Mouse (Mus musculus): ENCODE measurements at regions not wholly inside any gene's neighbourhood (a gene's known extent, or its start where the extent isn't known, plus 50 kb on each side); places are given as distances from the start of the nearest gene placed in this dataset.

DNA sequence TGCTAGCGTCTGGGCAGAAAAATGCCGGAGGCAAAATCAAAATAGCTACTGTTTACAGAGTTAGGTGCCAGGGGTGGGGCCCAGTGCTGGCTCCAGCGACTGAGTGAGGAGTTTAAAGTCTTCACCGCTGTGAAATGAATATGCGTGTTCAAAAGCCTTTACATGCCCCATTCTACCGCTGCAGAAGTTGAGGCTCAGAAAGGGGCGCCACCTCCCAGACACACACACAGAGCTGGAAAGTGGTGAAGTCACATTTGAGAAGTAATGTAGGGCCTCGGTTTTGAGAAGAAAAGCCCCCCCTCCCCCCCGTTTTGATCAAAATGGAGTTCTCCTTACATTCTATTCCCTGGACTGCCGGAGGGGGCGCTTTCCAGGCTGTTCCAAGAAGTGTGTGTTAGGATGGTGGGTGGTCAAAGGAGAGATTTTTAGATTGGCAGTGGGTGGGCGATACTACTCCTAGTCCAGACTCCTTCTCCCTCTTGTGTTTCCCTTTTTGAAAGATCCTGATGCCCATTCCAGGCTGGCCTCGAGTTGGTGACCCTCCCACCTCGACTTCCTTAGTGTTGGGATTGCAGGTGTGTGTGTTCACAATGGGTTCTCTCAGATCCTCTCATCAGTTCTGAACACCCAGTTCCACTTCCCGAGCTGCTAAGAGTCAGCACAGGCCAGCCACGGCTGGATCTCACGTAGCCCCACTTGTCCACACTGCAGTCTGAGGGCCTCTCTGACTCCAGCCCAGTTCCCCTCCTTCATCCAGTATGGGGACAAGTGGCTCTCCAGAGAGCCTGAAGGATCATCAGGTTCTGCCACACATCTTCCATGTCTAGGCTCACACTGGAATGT lies 69.3 kb upstream of the Nkd1 start:
- peak; percentile 36; the same call in 1 of the 2 replicates for ATAC-seq (ENCODE audit: borderline replicate concordance, extremely low read depth, low FRiP score, low TSS enrichment)
- peak overlapping the region; percentile 8; the same call in 1 of the 2 replicates for H3K27ac ChIP-seq

DNA sequence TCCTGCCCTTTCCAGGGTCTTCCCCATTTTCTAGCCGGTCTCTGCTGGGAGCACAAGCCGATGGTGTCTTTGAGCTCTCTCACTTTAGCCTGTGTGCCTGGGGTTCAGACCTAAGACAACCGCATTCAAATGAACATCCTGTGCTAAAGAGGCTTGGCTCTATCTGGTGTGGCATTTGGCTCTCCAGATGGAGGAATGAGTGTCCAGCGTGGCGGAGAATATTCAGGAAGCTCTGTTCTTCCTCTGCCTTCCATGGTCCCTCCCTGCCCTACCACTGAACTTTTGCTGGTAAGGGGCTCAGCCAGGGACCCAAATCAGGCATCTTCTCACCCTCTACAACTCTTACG lies 68.7 kb upstream of the Nkd1 start:
- peaks cover 37% of the 10 kb centered on the region for H3K4me1 ChIP-seq
- 0 out of 2 replicates have a peak, but pooled peaks cover 3% of the 10 kb centered on the region for H3K9me3 ChIP-seq
- WGBS = 64% methylated on average over 6 of the region's 6 CpGs
- H3K27me3 ChIP-seq = peaks cover 57% of the 10 kb centered on the region
- H3K4me3 ChIP-seq = no peak overlapping the region
- no peak; the same call in 1 of the 2 replicates for ATAC-seq (ENCODE audit: borderline replicate concordance, extremely low read depth, low FRiP score, low TSS enrichment)
- no peak overlapping the region for H3K4me2 ChIP-seq
- H3K9ac ChIP-seq = no peak overlapping the region
- no peaks in the 10 kb centered on the region for H3K36me3 ChIP-seq
- H3K27ac ChIP-seq = peak overlapping the region; percentile 8; the same call in 1 of the 2 replicates

More for the DNA sequence above, 69.3 kb upstream of the Nkd1 start:
- H3K9ac ChIP-seq = no peak overlapping the region
- no peak overlapping the region for H3K4me3 ChIP-seq
- H3K4me1 ChIP-seq = peaks cover 39% of the 10 kb centered on the region
- H3K27me3 ChIP-seq = peaks cover 57% of the 10 kb centered on the region
- 0 out of 2 replicates have a peak, but pooled peaks cover under 1% of the 10 kb centered on the region for H3K9me3 ChIP-seq
- peak overlapping the region; percentile 47 for H3K4me2 ChIP-seq
- 20% methylated on average over 17 of the region's 17 CpGs for WGBS
- no peaks in the 10 kb centered on the region for H3K36me3 ChIP-seq

DNA sequence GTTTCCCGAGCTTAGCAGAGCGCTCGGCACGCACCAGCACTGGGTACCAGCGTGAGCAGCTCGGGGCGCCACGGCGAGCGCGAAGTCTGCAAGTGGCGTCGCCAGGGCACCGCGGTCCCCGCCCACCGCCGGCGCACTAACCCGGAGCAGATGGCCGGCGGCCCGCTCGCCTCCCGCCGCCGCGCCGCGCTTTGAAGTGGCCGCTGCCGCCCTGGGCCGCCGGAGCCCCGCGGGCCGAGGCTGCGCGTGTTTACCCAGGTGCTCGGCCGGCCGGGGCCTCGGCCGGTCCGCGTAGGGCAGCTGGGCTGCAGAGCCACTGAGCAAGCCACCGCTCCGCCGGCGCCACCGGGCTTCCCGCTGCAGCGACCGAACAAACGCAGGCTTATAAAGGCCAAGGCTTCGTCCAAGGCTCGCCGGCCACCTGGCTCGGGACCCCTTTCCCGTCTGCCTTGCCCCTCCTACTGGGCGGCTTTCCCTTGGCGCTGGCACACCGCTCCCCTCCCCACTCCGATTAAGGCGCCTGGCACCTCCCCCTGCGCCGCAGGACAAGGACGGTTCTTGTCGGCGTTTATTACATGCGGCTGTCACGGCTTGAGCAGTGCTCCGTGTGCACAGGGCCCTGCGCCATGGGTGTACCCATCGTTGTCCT lies 67.0 kb upstream of the Nkd1 start:
- under 1% methylated on average over 66 of the region's 75 CpGs for WGBS
- H3K27ac ChIP-seq = peak overlapping the region; percentile 77

DNA sequence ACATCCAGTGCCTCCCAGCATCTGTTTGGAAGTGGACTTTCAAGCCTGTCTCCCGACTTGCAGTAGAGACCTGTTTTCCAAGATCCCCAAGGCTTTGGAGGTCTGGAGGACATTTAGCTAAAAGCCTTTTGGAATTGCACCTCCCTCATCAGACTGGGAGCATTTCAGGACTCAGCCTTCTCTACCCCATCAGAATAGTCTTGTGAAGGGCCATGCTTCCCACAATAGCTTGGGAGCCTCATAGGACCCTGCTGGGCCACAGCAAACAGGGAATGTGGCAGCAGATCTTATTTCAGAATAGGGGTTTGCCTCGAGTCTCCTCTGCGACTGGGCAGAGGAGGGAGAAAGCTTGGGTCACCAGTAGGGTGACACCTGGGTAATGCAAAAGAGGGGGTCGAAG lies 66.2 kb upstream of the Nkd1 start:
- Histone ChIP-seq H3K27me3 (peaks cover 57% of the 10 kb centered on the region), H3K4me1 (peaks cover 36% of the 10 kb centered on the region), H3K36me3 (no peaks in the 10 kb centered on the region), H3K9me3 (0 out of 2 replicates have a peak, but pooled peaks cover 3% of the 10 kb centered on the region), H3K4me2 (peak overlapping the region; percentile 99), H3K9ac (no peak overlapping the region), H3K4me3 (peak overlapping the region; percentile 54), H3K27ac (0 out of 2 replicates have a peak overlapping the region, but pooled peaks have one; percentile 11)
- WGBS = 12% methylated on average over 4 of the region's 4 CpGs
- no peak for ATAC-seq (ENCODE audit: borderline replicate concordance, extremely low read depth, low FRiP score, low TSS enrichment)

More for the DNA sequence above, 67.0 kb upstream of the Nkd1 start:
- H3K36me3 ChIP-seq = no peaks in the 10 kb centered on the region
- peak; percentile 68 for ATAC-seq (ENCODE audit: borderline replicate concordance, extremely low read depth, low FRiP score, low TSS enrichment)
- H3K4me1 ChIP-seq = peaks cover 36% of the 10 kb centered on the region
- peak overlapping the region; percentile 99 for H3K4me2 ChIP-seq
- H3K9ac ChIP-seq = peak overlapping the region; percentile 55
- 0 out of 2 replicates have a peak, but pooled peaks cover 3% of the 10 kb centered on the region for H3K9me3 ChIP-seq
- peak overlapping the region; percentile 54 for H3K4me3 ChIP-seq
- peaks cover 57% of the 10 kb centered on the region for H3K27me3 ChIP-seq

DNA sequence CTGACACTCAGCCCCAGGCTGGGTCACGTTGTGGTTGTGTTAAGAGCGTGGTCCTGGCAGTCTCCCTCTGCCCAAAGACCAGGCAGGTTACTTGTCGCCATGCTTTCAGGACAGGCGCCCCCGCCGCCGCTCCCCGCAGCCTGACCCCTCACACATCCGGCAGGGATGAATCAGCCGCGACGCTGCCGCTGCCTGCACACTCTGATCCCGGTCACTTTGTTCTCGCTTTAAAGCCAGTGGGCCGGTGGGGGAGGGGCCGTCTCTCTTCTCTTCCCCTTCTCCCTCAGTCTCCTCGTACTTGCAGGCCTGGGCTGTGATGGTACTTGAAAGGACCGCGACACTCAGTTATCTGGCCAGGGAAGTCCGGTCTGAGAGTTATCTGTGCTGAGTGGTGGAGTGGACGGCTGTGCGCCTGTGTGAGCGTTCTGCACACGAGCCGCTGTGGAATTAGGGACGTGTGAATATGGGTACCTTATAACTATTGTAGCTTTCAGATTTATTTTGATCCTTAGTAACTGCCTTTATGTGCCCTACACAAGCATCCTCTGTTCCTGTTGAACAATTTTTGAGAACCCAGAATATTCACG lies 65.6 kb upstream of the Nkd1 start:
- Histone ChIP-seq H3K4me3 (peak overlapping the region; percentile 18), H3K9me3 (0 out of 2 replicates have a peak, but pooled peaks cover 3% of the 10 kb centered on the region), H3K4me2 (peak overlapping the region; percentile 99), H3K36me3 (no peaks in the 10 kb centered on the region), H3K9ac (no peak overlapping the region), H3K27ac (no peak overlapping the region), H3K4me1 (peaks cover 36% of the 10 kb centered on the region), H3K27me3 (peaks cover 53% of the 10 kb centered on the region)
- no peak for ATAC-seq (ENCODE audit: borderline replicate concordance, extremely low read depth, low FRiP score, low TSS enrichment)
- 6% methylated on average over 28 of the region's 28 CpGs for WGBS

DNA sequence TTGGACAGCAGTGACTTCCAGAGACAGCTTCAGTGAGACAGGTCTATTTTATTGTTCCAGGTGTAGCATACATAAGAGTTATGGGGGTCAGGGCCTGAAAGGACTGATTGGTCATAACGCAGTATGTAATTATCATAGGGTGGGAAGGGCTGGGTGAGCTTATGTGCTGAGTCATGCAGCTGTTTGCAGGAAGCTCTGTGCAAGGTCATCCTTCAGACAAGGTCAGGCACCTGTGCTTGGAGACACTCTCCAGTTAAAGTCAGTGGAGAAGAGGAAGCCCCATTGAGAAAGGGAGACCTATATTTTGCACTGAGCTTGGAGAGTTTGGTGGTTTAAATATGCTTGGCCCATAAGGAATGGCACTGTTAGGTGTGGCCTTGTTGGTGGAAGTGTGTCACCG lies 62.0 kb upstream of the Nkd1 start:
- Histone ChIP-seq H3K4me1 (peaks cover 15% of the 10 kb centered on the region), H3K4me3 (no peak overlapping the region), H3K27me3 (peaks cover 20% of the 10 kb centered on the region), H3K9me3 (0 out of 2 replicates have a peak, but pooled peaks cover 3% of the 10 kb centered on the region), H3K36me3 (no peaks in the 10 kb centered on the region), H3K27ac (no peak overlapping the region), H3K9ac (no peak overlapping the region), H3K4me2 (no peak overlapping the region)
- WGBS = 82% methylated on average over 2 of the region's 2 CpGs
- no peak for ATAC-seq (ENCODE audit: borderline replicate concordance, extremely low read depth, low FRiP score, low TSS enrichment)

DNA sequence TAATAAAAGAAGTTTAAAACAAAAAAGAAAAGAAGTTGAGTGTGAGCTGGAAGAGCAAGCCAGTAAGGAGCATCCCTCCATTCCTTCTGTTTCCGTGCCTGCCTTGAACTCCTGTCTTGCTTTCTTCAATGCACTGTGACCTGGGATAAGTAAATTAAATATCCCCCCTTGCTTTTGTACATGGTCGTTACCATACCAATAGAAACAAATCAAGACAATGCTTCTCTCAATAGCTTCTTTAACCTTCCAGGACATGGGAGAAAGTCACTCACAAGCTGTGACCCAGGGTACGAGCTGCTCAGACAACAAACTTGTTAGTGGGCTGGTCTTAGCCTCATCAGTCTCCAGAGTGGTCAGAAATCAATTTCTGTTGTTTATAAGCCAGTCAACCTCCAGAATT lies 53.4 kb upstream of the Nkd1 start:
- H3K36me3 ChIP-seq = no peaks in the 10 kb centered on the region

DNA sequence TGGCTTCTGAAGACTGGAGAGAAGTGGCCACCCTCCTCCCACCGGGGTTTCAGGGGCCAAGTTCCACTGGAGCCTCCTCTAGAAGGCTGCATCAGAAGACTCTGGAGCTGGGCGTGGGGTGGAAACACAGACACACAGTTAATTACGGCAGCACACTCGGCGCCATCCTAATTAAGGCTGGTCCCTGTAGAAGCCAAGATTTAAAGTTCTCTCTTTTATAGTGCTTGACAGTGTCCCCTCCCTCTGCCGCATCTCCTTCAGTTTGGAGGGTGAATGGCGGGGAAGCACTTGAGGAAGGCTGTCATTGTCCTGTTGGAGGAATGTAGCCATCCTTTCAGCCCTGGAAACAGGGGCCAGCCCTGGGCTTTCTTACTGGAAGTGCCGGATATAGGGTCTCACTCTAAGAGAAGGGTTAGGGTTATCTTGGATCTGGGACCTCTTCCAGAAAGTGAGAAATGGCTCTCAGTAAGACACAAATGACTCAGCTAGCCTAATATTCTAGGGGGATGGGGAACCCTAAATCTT lies 50.2 kb upstream of the Nkd1 start:
- no peak overlapping the region for H3K27ac ChIP-seq
- no peak overlapping the region for H3K9ac ChIP-seq
- H3K36me3 ChIP-seq = no peaks in the 10 kb centered on the region
- 62% methylated on average over 8 of the region's 8 CpGs for WGBS
- no peak overlapping the region for H3K4me2 ChIP-seq
- no peak overlapping the region for H3K4me3 ChIP-seq
- no peaks in the 10 kb centered on the region for H3K4me1 ChIP-seq
- no peak for ATAC-seq (ENCODE audit: borderline replicate concordance, extremely low read depth, low FRiP score, low TSS enrichment)
- H3K27me3 ChIP-seq = no peaks in the 10 kb centered on the region
- H3K9me3 ChIP-seq = no peaks in the 10 kb centered on the region

More for the DNA sequence above, 53.4 kb upstream of the Nkd1 start:
- no peak overlapping the region for H3K4me3 ChIP-seq
- H3K27ac ChIP-seq = no peak overlapping the region
- no peaks in the 10 kb centered on the region for H3K9me3 ChIP-seq
- ATAC-seq (ENCODE audit: borderline replicate concordance, extremely low read depth, low FRiP score, low TSS enrichment) = no peak
- no peaks in the 10 kb centered on the region for H3K27me3 ChIP-seq
- H3K4me1 ChIP-seq = no peaks in the 10 kb centered on the region
- H3K4me2 ChIP-seq = no peak overlapping the region
- WGBS = 81% methylated on average over 3 of the region's 3 CpGs
- no peak overlapping the region for H3K9ac ChIP-seq

All from lung, embryonic 15.5 days (tissue).